Mouse (Mus musculus) myocyte (in vitro differentiated cells): ENCODE results near the gene Fhad1. TPM values are rescaled to one million over a fixed set of nuclear protein-coding genes. Genes with fewer than 3 reads are reported as not detected.

Experiments
- H3K27me3 ChIP-seq: one replicate; pipeline ENCODE4 v1.6.1; 2011; ENCODE audit not compliant: control insufficient read depth, insufficient read depth, insufficient read length
- H3K36me3 ChIP-seq: one replicate; pipeline ENCODE4 v1.6.1; 2011; ENCODE audit not compliant: control insufficient read depth, insufficient read depth
- H3K4me2 ChIP-seq: one replicate; pipeline ENCODE4 v1.6.1; 2011; ENCODE audit warnings: low read depth, control low read depth
- H3K4me3 ChIP-seq: one replicate; pipeline ENCODE4 v1.5.1; 2011; ENCODE audit warnings: mild to moderate bottlenecking, control low read depth, moderate library complexity
- H3K79me2 ChIP-seq: one replicate; pipeline ENCODE4 v1.6.1; 2011; ENCODE audit not compliant: control insufficient read depth, insufficient read depth
- H3ac ChIP-seq: one replicate; pipeline ENCODE4 v1.6.1; 2011; ENCODE audit not compliant: control insufficient read depth, insufficient read length
- CEBPB ChIP-seq: IDR thresholded peaks from 2 replicates; pipeline ENCODE4 v1.6.1; 2011; ENCODE audit warnings: mild to moderate bottlenecking, moderate library complexity; ENCODE audit not compliant: poor library complexity, insufficient read depth, severe bottlenecking
- E2F4 ChIP-seq: IDR thresholded peaks from one replicate; pipeline ENCODE4 v1.6.1; 2011; ENCODE audit warnings: mild to moderate bottlenecking, control low read depth, moderate library complexity; ENCODE audit not compliant: insufficient read depth
- MAX ChIP-seq: IDR thresholded peaks from one replicate; pipeline ENCODE4 v1.6.1; 2011; ENCODE audit warnings: low read depth, mild to moderate bottlenecking, control low read depth
- MYOD1 ChIP-seq, 3 experiments: IDR thresholded peaks; one replicate each; pipeline ENCODE4 v1.6.1; 2011; ENCODE audit warnings: control low read depth in 2 of 3, low read depth in 2 of 3, mild to moderate bottlenecking in 2 of 3, moderate library complexity in 1 of 3; ENCODE audit not compliant: insufficient read length in 2 of 3, control insufficient read depth in 1 of 3
- MYOG ChIP-seq, 3 experiments: IDR thresholded peaks; one replicate each; pipeline ENCODE4 v1.6.1; 2011; ENCODE audit warnings: control low read depth in 2 of 3, low read depth in 2 of 3, mild to moderate bottlenecking in 2 of 3; ENCODE audit not compliant: insufficient read length in 2 of 3, control insufficient read depth in 1 of 3, insufficient read depth in 1 of 3
- POLR2A ChIP-seq: IDR thresholded peaks from one replicate; pipeline ENCODE4 v1.6.1; 2011; ENCODE audit warnings: low read depth, mild to moderate bottlenecking, control low read depth, moderate library complexity; ENCODE audit not compliant: insufficient read length
- POLR2AphosphoS2 ChIP-seq: IDR thresholded peaks from one replicate; pipeline ENCODE4 v1.6.1; 2011; ENCODE audit warnings: low read depth, control low read depth; ENCODE audit not compliant: insufficient read length
- REST ChIP-seq: IDR thresholded peaks from one replicate; pipeline ENCODE4 v1.6.1; 2011; ENCODE audit warnings: mild to moderate bottlenecking, control low read depth, moderate library complexity; ENCODE audit not compliant: insufficient read depth, insufficient read length
- SRF ChIP-seq: IDR thresholded peaks from one replicate; pipeline ENCODE4 v1.6.1; 2011; ENCODE audit warnings: low read depth; ENCODE audit not compliant: control insufficient read depth, insufficient read length
- TCF12 ChIP-seq: IDR thresholded peaks from one replicate; pipeline ENCODE4 v1.6.1; 2011; ENCODE audit warnings: mild to moderate bottlenecking, control low read depth; ENCODE audit not compliant: poor library complexity, insufficient read depth, severe bottlenecking
- TCF3 ChIP-seq: IDR thresholded peaks from one replicate; pipeline ENCODE4 v1.6.1; 2011; ENCODE audit warnings: low read depth, control low read depth; ENCODE audit not compliant: insufficient read length
- USF1 ChIP-seq: IDR thresholded peaks from one replicate; pipeline ENCODE4 v1.6.1; 2011; ENCODE audit warnings: low read depth, mild to moderate bottlenecking, control low read depth, moderate library complexity
- polyA plus RNA-seq: library from polyadenylated mRNA; unstranded; fragments of >200 nt; fragmentation: generic; extraction: Trizol; gene quantifications from one replicate; pipeline ENCODE4 v1.2.1, GENCODE M21; 2012; ENCODE audit warnings: missing spikeins

Fhad1 gene
- polyA plus RNA-seq, 1 experiment, result 0.17 TPM

DNA sequence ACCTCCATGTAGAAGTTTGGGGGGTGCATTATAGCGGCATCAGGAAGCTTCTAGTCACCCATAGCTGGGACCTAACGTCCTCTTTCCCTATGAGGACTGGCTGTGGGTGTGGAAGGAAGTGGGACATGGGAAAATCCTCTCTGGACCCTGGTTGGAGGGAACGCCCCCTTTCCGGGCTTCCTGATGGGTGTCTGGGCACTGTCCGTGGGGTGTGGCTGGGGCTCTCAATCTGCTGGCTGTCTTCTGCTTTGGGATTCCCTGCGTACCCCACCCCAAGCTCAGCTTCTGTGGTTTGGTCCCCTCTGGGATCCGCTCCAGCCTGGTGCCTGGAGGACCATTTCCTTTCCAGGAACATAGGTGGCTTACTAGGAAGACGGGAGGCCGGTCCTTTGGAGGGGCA lies 141.9 kb downstream of the Fhad1 start:
- no peak for TF ChIP-seq POLR2AphosphoS2
- TF ChIP-seq REST, result no peak
- no peak for TF ChIP-seq TCF3
- no peak for TF ChIP-seq USF1
- TF ChIP-seq MAX, result no peak
- no peak for TF ChIP-seq POLR2A
- TF ChIP-seq TCF12, result no peak
- TF ChIP-seq MYOG (IDR thresholded peaks at IDR 0.05; ENCODE audit: control insufficient read depth in 1 of 3, insufficient read depth in 1 of 3, insufficient read length in 2 of 3, low read depth in 2 of 3), result no peak
- Histone ChIP-seq H3K36me3 (no peaks in the 10 kb centered on the region), H3K4me3 (peak overlapping the region; percentile 75), H3K79me2 (peaks cover 12% of the 10 kb centered on the region), H3ac (no peak overlapping the region), H3K4me2 (peak overlapping the region; percentile 88), H3K27me3 (no peaks in the 10 kb centered on the region)

DNA sequence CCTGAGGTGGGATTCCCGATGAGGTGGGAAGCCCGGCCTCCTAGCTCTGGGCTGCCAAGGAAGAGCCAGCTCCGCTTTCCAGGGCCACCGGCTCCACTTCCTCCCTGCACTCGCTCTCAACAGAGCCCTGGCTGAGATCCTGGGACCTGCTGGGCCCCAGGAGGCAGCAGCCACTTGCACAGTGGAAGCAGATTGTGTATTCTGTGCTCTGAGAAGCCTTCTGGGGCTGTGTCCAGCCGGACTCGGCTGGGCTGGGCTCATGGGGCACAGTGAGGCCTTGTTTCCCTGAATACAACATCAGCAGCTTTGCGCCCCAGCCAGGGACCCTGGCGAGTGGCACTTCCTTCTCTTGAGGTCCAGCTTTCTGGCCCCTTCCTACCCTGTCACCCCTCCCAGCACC lies 143.0 kb downstream of the Fhad1 start:
- H3K27me3 ChIP-seq, result no peaks in the 10 kb centered on the region
- H3K36me3 ChIP-seq, result no peaks in the 10 kb centered on the region
- no peak overlapping the region for H3K4me3 ChIP-seq
- no peak overlapping the region for H3K4me2 ChIP-seq
- TF ChIP-seq TCF3 (no peak), SRF (no peak), USF1 (no peak)
- no peak overlapping the region for H3ac ChIP-seq
- H3K79me2 ChIP-seq, result peaks cover 12% of the 10 kb centered on the region

DNA sequence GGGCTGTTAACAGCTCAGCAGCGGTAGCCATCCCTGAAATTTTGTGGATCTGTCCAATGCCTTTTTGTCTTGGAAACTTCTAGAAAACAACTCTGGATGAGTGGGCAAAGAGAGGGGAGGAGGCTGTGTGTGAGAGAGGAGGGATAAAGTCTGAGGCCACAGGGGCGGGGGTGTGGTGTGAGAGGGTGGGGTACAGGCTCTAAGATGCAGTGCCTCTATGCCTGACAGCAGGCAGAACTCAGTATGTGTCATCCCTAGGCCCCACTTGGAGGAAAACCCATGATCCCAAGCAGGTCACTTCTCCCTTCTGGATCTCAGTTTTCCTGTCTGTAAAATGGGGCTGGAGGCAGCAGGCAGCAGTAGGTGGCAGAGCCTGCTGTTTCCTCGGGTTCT lies 143.6 kb downstream of the Fhad1 start:
- no peaks in the 10 kb centered on the region for H3K27me3 ChIP-seq
- H3K4me2 ChIP-seq, result no peak overlapping the region
- peaks cover 12% of the 10 kb centered on the region for H3K79me2 ChIP-seq
- no peak overlapping the region for H3ac ChIP-seq
- H3K4me3 ChIP-seq, result no peak overlapping the region
- H3K36me3 ChIP-seq, result no peaks in the 10 kb centered on the region
- no peak for TF ChIP-seq TCF12
- no peak for TF ChIP-seq POLR2A
- TF ChIP-seq CEBPB, result no peak
- no peak for TF ChIP-seq TCF3
- TF ChIP-seq MYOD1 (IDR thresholded peaks at IDR 0.05; ENCODE audit: control insufficient read depth in 1 of 3, insufficient read length in 2 of 3, low read depth in 2 of 3), result no peak
- no peak for TF ChIP-seq POLR2AphosphoS2
- TF ChIP-seq USF1, result no peak
- no peak for TF ChIP-seq MAX
- no peak for TF ChIP-seq MYOG (IDR thresholded peaks at IDR 0.05; ENCODE audit: control insufficient read depth in 1 of 3, insufficient read depth in 1 of 3, insufficient read length in 2 of 3, low read depth in 2 of 3)

DNA sequence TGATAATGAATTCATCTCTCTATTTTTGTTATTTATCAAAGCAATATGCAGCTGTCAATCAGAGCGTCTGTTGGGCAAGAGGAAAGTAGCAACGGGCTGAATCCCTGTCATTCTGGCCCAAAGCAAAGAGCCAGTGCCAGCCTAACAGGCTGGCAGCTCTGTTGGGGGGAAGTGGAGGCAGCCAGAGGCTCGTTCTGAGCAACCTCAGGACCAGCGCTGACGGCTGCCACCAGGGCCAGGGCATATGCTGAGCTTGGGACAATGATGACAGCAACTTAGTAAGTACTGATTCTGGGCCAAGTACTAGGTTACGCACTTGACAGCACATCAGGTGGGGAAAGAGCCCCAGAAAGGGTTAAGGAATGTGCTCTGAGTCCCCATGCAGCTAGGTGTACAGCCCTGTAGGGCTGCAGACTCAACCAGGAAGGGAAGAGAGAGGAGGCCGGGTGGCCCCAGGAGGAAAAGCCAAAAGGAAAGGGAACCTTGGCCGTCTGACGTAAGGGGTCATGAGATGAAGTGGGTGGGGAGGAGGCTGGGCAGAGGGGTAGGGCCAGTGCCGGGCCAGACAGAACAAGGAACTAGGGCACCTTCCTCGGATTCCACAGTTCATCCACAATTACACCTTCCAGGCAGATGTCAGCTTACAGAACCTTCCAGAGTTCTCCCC lies 144.1 kb downstream of the Fhad1 start:
- H3K27me3 ChIP-seq, result no peaks in the 10 kb centered on the region
- H3K4me3 ChIP-seq, result no peak overlapping the region
- H3K4me2 ChIP-seq, result peak overlapping the region; percentile 1
- no peak overlapping the region for H3ac ChIP-seq
- no peak for TF ChIP-seq SRF
- no peak for TF ChIP-seq MAX
- TF ChIP-seq REST, result no peak
- no peak for TF ChIP-seq USF1
- H3K79me2 ChIP-seq, result peaks cover 12% of the 10 kb centered on the region
- H3K36me3 ChIP-seq, result no peaks in the 10 kb centered on the region

DNA sequence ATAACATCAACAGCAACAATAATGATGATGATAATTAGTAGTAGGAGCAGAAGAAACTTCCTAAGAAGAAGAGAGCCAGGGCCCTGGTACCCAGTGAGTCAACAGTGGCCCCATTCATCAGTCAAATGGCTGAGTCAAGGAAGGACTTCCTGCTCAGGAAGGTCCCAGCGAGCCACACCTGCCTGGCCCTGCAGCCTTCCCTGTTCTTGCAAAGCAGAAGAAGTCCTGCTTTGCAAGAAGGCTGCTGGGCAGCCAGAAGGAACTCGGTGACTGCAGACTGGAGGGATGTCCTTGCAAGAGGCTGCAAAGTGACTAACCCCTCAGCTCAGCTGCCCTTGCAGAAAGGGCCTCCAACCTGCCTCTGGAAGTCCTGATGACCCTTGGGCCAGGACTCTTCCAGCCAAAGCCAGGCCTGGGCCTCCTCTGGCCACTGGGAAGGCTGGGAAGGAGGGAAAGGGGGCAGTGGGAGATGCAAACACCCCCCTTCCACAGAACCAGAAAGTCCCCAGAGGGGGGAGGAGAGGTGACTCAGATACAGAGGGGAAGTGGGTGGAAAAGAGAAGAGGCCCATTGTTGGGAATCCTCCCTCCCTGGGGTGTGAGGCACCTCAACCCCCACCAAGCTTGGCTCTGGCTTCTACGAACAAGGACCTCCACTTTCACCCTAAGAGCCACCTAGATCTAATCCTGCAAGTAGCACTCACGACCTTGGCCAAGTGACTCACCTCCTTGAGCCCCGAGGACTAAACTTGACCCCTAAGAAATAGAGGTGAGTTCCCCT lies 145.3 kb downstream of the Fhad1 start:
- Histone ChIP-seq H3K4me2 (peak overlapping the region; percentile 1), H3K4me3 (no peak overlapping the region), H3K79me2 (peaks cover 12% of the 10 kb centered on the region), H3K36me3 (no peaks in the 10 kb centered on the region), H3K27me3 (no peaks in the 10 kb centered on the region), H3ac (no peak overlapping the region)
- TF ChIP-seq TCF12 (no peak), MYOD1 (IDR thresholded peaks at IDR 0.05; ENCODE audit: control insufficient read depth in 1 of 3, insufficient read length in 2 of 3, low read depth in 2 of 3) (no peak), POLR2AphosphoS2 (no peak), POLR2A (no peak), MAX (no peak), TCF3 (no peak), REST (no peak), USF1 (no peak), SRF (no peak), CEBPB (no peak), E2F4 (no peak), MYOG (IDR thresholded peaks at IDR 0.05; ENCODE audit: control insufficient read depth in 1 of 3, insufficient read depth in 1 of 3, insufficient read length in 2 of 3, low read depth in 2 of 3) (no peak)
